Mouse (Mus musculus): Measurements from ENCODE around the gene Trmt13. TPM values are rescaled to one million over a fixed set of nuclear protein-coding genes. Genes with fewer than 3 reads are reported as not detected.
A peak's percentile ranks its signal among the peaks of the same experiment; 100 is the strongest.

Trmt13 gene
- polyA plus RNA-seq, 1 experiment from 2014 or later: 25.4 TPM

GRCm38 (mm10) chr3:116595603-116595991 lies 18.8 kb downstream of the Trmt13 start:
- Histone ChIP-seq H3K4me2 (ENCODE audit: low read depth, low read length) (peak overlapping the region; percentile 62), H3K4me3 (ENCODE audit: low read depth, low read length) (peak overlapping the region; percentile 79), H3K4me1 (ENCODE audit: control insufficient read depth, insufficient read depth, low read length) (no peaks in the 10 kb centered on the region), H3K9me3 (replicated peaks; ENCODE audit: control insufficient read depth, low read length) (no peaks in the 10 kb centered on the region), H3K36me3 (replicated peaks; ENCODE audit: control insufficient read depth, insufficient read depth, low read depth, low read length) (no peaks in the 10 kb centered on the region), H3K27me3 (ENCODE audit: control insufficient read depth, insufficient read depth, low read length) (no peaks in the 10 kb centered on the region), H3K27ac (replicated peaks; ENCODE audit: low read depth, low read length) (no peak overlapping the region), H3K9ac (replicated peaks; ENCODE audit: low read length) (peak overlapping the region; percentile 75)
- WGBS: 9% methylated on average over 10 of the region's 10 CpGs
- DNase-seq (ENCODE audit: low spot score) (peak; percentile 17), ATAC-seq (replicated peaks; ENCODE audit: insufficient number of reproducible peaks, low FRiP score, low TSS enrichment, low read depth) (no peak)

GRCm38 (mm10) chr3:116594728-116595602 lies 19.4 kb downstream of the Trmt13 start, which contains the start of gene Sass6:
Gene Sass6 (plus strand): TSS chr3:116594982.
- WGBS: under 1% methylated on average over 65 of the region's 65 CpGs
- peak within 1 kb of the TSS; percentile 48 for H3K27ac ChIP-seq (replicated peaks; ENCODE audit: low read depth, low read length)
- H3K4me1 ChIP-seq (ENCODE audit: control insufficient read depth, insufficient read depth, low read length): no peaks in the 10 kb centered on the region
- no peaks in the 10 kb centered on the region for H3K9me3 ChIP-seq (replicated peaks; ENCODE audit: control insufficient read depth, low read length)
- ATAC-seq (replicated peaks; ENCODE audit: insufficient number of reproducible peaks, low FRiP score, low TSS enrichment, low read depth) (peak; percentile 96), DNase-seq (ENCODE audit: low spot score) (peak; percentile 99)
- no peaks in the 10 kb centered on the region; the same call in 1 of the 2 replicates for H3K36me3 ChIP-seq (replicated peaks; ENCODE audit: control insufficient read depth, insufficient read depth, low read depth, low read length)
- peak within 1 kb of the TSS; percentile 75 for H3K9ac ChIP-seq (replicated peaks; ENCODE audit: low read length)
- H3K27me3 ChIP-seq (ENCODE audit: control insufficient read depth, insufficient read depth, low read length): no peaks in the 10 kb centered on the region
- peak within 1 kb of the TSS; percentile 62 for H3K4me2 ChIP-seq (ENCODE audit: low read depth, low read length)
- H3K4me3 ChIP-seq (ENCODE audit: low read depth, low read length): peak within 1 kb of the TSS; percentile 79

GRCm38 (mm10) chr3:116594076-116594727 lies 20.2 kb downstream of the Trmt13 start:
- ATAC-seq (replicated peaks; ENCODE audit: insufficient number of reproducible peaks, low FRiP score, low TSS enrichment, low read depth): peak; percentile 82
- 3% methylated on average over 22 of the region's 22 CpGs for WGBS
- peak overlapping the region; percentile 75 for H3K9ac ChIP-seq (replicated peaks; ENCODE audit: low read length)

GRCm38 (mm10) chr3:116582201-116582600 lies 32.2 kb downstream of the Trmt13 start:
- peaks cover 2% of the 10 kb centered on the region; the same call in 1 of the 2 replicates for H3K36me3 ChIP-seq (replicated peaks; ENCODE audit: control insufficient read depth, insufficient read depth, low read depth, low read length)
- no peaks in the 10 kb centered on the region for H3K27me3 ChIP-seq (ENCODE audit: control insufficient read depth, insufficient read depth, low read length)
- no peak overlapping the region for H3K4me3 ChIP-seq (ENCODE audit: low read depth, low read length)
- H3K9me3 ChIP-seq (replicated peaks; ENCODE audit: control insufficient read depth, low read length): no peaks in the 10 kb centered on the region
- no peaks in the 10 kb centered on the region for H3K4me1 ChIP-seq (ENCODE audit: control insufficient read depth, insufficient read depth, low read length)
- 94% methylated on average over 9 of the region's 9 CpGs for WGBS
- no peak overlapping the region for H3K4me2 ChIP-seq (ENCODE audit: low read depth, low read length)
- H3K27ac ChIP-seq (replicated peaks; ENCODE audit: low read depth, low read length): no peak overlapping the region
- H3K9ac ChIP-seq (replicated peaks; ENCODE audit: low read length): no peak overlapping the region
- DNase-seq (ENCODE audit: low spot score) (no peak), ATAC-seq (replicated peaks; ENCODE audit: insufficient number of reproducible peaks, low FRiP score, low TSS enrichment, low read depth) (no peak)

More at GRCm38 (mm10) chr3:116594076-116594727, 20.2 kb downstream of the Trmt13 start:
- no peaks in the 10 kb centered on the region for H3K27me3 ChIP-seq (ENCODE audit: control insufficient read depth, insufficient read depth, low read length)
- peaks cover 2% of the 10 kb centered on the region for H3K36me3 ChIP-seq (replicated peaks; ENCODE audit: control insufficient read depth, insufficient read depth, low read depth, low read length)
- peak overlapping the region; percentile 79 for H3K4me3 ChIP-seq (ENCODE audit: low read depth, low read length)
- no peaks in the 10 kb centered on the region for H3K4me1 ChIP-seq (ENCODE audit: control insufficient read depth, insufficient read depth, low read length)
- H3K27ac ChIP-seq (replicated peaks; ENCODE audit: low read depth, low read length): peak overlapping the region; percentile 48
- DNase-seq (ENCODE audit: low spot score): peak; percentile 59
- H3K9me3 ChIP-seq (replicated peaks; ENCODE audit: control insufficient read depth, low read length): no peaks in the 10 kb centered on the region
- peak overlapping the region; percentile 36 for H3K4me2 ChIP-seq (ENCODE audit: low read depth, low read length)

- no peak overlapping the region for H3K9ac ChIP-seq (replicated peaks; ENCODE audit: low read length)
- H3K4me1 ChIP-seq (ENCODE audit: control insufficient read depth, insufficient read depth, low read length): no peaks in the 10 kb centered on the region
- no peaks in the 10 kb centered on the region for H3K27me3 ChIP-seq (ENCODE audit: control insufficient read depth, insufficient read depth, low read length)
- no peak for DNase-seq (ENCODE audit: low spot score)
- H3K9me3 ChIP-seq (replicated peaks; ENCODE audit: control insufficient read depth, low read length): no peaks in the 10 kb centered on the region
- H3K4me3 ChIP-seq (ENCODE audit: low read depth, low read length): no peak overlapping the region
- H3K36me3 ChIP-seq (replicated peaks; ENCODE audit: control insufficient read depth, insufficient read depth, low read depth, low read length): peaks cover 1% of the 10 kb centered on the region; the same call in 1 of the 2 replicates
- H3K27ac ChIP-seq (replicated peaks; ENCODE audit: low read depth, low read length): no peak overlapping the region
- WGBS: 69% methylated on average over 3 of the region's 3 CpGs
- ATAC-seq (replicated peaks; ENCODE audit: insufficient number of reproducible peaks, low FRiP score, low TSS enrichment, low read depth): no peak
- H3K4me2 ChIP-seq (ENCODE audit: low read depth, low read length): no peak overlapping the region
Observed at GRCm38 (mm10) chr3:116577286-116577685, 37.1 kb downstream of the Trmt13 start.

- Histone ChIP-seq H3K4me1 (ENCODE audit: control insufficient read depth, insufficient read depth, low read length) (no peaks in the 10 kb centered on the region), H3K27ac (replicated peaks; ENCODE audit: low read depth, low read length) (no peak overlapping the region), H3K27me3 (ENCODE audit: control insufficient read depth, insufficient read depth, low read length) (no peaks in the 10 kb centered on the region), H3K36me3 (replicated peaks; ENCODE audit: control insufficient read depth, insufficient read depth, low read depth, low read length) (no peaks in the 10 kb centered on the region), H3K9me3 (replicated peaks; ENCODE audit: control insufficient read depth, low read length) (no peaks in the 10 kb centered on the region), H3K4me3 (ENCODE audit: low read depth, low read length) (no peak overlapping the region), H3K9ac (replicated peaks; ENCODE audit: low read length) (no peak overlapping the region), H3K4me2 (ENCODE audit: low read depth, low read length) (no peak overlapping the region)
- 82% methylated on average over 2 of the region's 2 CpGs for WGBS
- no peak for DNase-seq (ENCODE audit: low spot score)
- ATAC-seq (replicated peaks; ENCODE audit: insufficient number of reproducible peaks, low FRiP score, low TSS enrichment, low read depth): no peak
Observed at GRCm38 (mm10) chr3:116570628-116571027, 43.8 kb downstream of the Trmt13 start.

- Histone ChIP-seq H3K4me1 (ENCODE audit: control insufficient read depth, insufficient read depth, low read length) (no peaks in the 10 kb centered on the region), H3K9ac (replicated peaks; ENCODE audit: low read length) (no peak overlapping the region), H3K4me3 (ENCODE audit: low read depth, low read length) (no peak overlapping the region), H3K36me3 (replicated peaks; ENCODE audit: control insufficient read depth, insufficient read depth, low read depth, low read length) (no peaks in the 10 kb centered on the region), H3K9me3 (replicated peaks; ENCODE audit: control insufficient read depth, low read length) (no peaks in the 10 kb centered on the region), H3K27ac (replicated peaks; ENCODE audit: low read depth, low read length) (no peak overlapping the region), H3K27me3 (ENCODE audit: control insufficient read depth, insufficient read depth, low read length) (no peaks in the 10 kb centered on the region), H3K4me2 (ENCODE audit: low read depth, low read length) (no peak overlapping the region)
- 77% methylated on average over 7 of the region's 7 CpGs for WGBS
- no peak for DNase-seq (ENCODE audit: low spot score)
- no peak for ATAC-seq (replicated peaks; ENCODE audit: insufficient number of reproducible peaks, low FRiP score, low TSS enrichment, low read depth)
Observed at GRCm38 (mm10) chr3:116563095-116563492, 51.3 kb downstream of the Trmt13 start.

All from embryonic facial prominence, embryonic 11.5 days (tissue).